Mouse (Mus musculus): ENCODE measurements around the gene Gm44805.

- no peak for TF ChIP-seq CTCF (IDR thresholded peaks at IDR 0.05; ENCODE audit: borderline replicate concordance, insufficient read depth, low read length)
- TF ChIP-seq POLR2A (IDR thresholded peaks at IDR 0.05; ENCODE audit: low read depth, low read length), result no peak
Observed at GRCm38 (mm10) chr7:19678901-19679300, 2.3 kb downstream of the Gm44805 start.

Data from embryonic fibroblast, embryonic 13.5 days (primary cell).